12 mouse cellular contexts compared by ENCODE assay signal in the genomic region with DNA sequence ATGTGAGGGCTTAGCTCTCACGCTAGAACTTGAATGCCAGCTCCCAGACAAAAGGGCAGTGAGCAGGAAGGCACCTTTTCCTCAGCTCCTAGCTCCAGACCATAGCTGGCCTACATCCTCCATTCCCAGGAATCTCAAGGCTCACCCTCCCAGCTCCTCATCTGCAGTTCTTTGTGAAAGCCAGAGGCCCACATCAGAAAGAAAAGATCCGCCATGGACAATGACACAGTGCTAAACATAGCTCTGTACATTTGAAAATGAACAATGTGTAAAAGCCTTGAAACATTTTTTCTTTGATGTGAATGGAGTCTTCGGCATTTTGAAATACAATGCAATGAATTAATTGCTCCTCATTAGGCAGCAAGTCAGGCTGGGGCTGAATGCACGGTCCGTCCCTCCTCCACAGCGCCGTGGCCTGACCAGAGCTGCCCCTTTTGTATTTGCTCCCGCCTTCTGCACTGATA.
A peak's percentile ranks its signal among the peaks of the same experiment; 100 is the strongest.
DNase-seq lines count a peak whose midpoint lies in the region; ATAC-seq and TF ChIP-seq lines count a peak whose summit lies in the region.
"Had no signal": no experiment of that assay in that cellular context is flagged by ENCODE, and none has a peak within 500 bp of the region (broad histone marks: within the 10 kb centered on the region; RNA-seq: fewer than 3 reads in every experiment).

No protein-coding gene starts in this region.

- H3K4me3 ChIP-seq in midbrain, embryonic 10.5 days: no peak overlapping the region
- H3K4me3 ChIP-seq in midbrain, postnatal 0 days (ENCODE audit: low read depth, low read length): no peak overlapping the region
- no peak overlapping the region for H3K4me3 ChIP-seq in forebrain, embryonic 11.5 days (ENCODE audit: low read depth, low read length)
- no peak overlapping the region for H3K4me3 ChIP-seq in midbrain, embryonic 11.5 days (ENCODE audit: low read depth, low read length)
- no peak overlapping the region for H3K4me3 ChIP-seq in heart, embryonic 12.5 days
- H3K4me3 ChIP-seq: megakaryocyte, embryonic 14.5 days had no signal

- 21% methylated on average over 8 of the region's 8 CpGs for WGBS in midbrain, embryonic 10.5 days
- 27% methylated on average over 8 of the region's 8 CpGs for WGBS in midbrain, postnatal 0 days
- 13% methylated on average over 8 of the region's 8 CpGs for WGBS in forebrain, embryonic 11.5 days
- 13% methylated on average over 8 of the region's 8 CpGs for WGBS in midbrain, embryonic 11.5 days
- WGBS in heart, embryonic 12.5 days: 35% methylated on average over 8 of the region's 8 CpGs

- H3K36me3 ChIP-seq in midbrain, embryonic 10.5 days: peaks cover 24% of the 10 kb centered on the region
- no peaks in the 10 kb centered on the region for H3K36me3 ChIP-seq in midbrain, postnatal 0 days (ENCODE audit: insufficient read depth, low read length)
- no peaks in the 10 kb centered on the region; the same call in 1 of the 2 replicates for H3K36me3 ChIP-seq in forebrain, embryonic 11.5 days (ENCODE audit: control insufficient read depth, insufficient read depth, low read length)
- H3K36me3 ChIP-seq in midbrain, embryonic 11.5 days (ENCODE audit: control insufficient read depth, insufficient read depth, low read length): no peaks in the 10 kb centered on the region
- peaks cover 23% of the 10 kb centered on the region for H3K36me3 ChIP-seq in heart, embryonic 12.5 days

- H3K4me2 ChIP-seq in midbrain, postnatal 0 days (ENCODE audit: low read depth, low read length, poor library complexity, severe bottlenecking): no peak overlapping the region
- H3K4me2 ChIP-seq in forebrain, embryonic 11.5 days (ENCODE audit: low read depth, low read length, severe bottlenecking): no peak overlapping the region
- no peak overlapping the region for H3K4me2 ChIP-seq in midbrain, embryonic 11.5 days
- no peak overlapping the region for H3K4me2 ChIP-seq in heart, embryonic 12.5 days

- ATAC-seq in midbrain, postnatal 0 days (ENCODE audit: low FRiP score): no peak
- peak; percentile 87 for ATAC-seq in forebrain, embryonic 11.5 days (replicated peaks; ENCODE audit: low FRiP score)
- peak; percentile 79 for ATAC-seq in midbrain, embryonic 11.5 days (ENCODE audit: low FRiP score)
- no peak for ATAC-seq in heart, embryonic 12.5 days (ENCODE audit: insufficient number of reproducible peaks, low FRiP score)
- ATAC-seq in erythroid progenitor cell, adult 5-6 weeks (replicated peaks; ENCODE audit: low FRiP score, poor library complexity, severe bottlenecking): no peak

- H3K27ac ChIP-seq in midbrain, embryonic 10.5 days (replicated peaks): peak overlapping the region; percentile 84
- no peak overlapping the region for H3K27ac ChIP-seq in midbrain, postnatal 0 days (ENCODE audit: low read depth, low read length)
- H3K27ac ChIP-seq in forebrain, embryonic 11.5 days (ENCODE audit: low read depth, low read length): peak overlapping the region; percentile 63
- H3K27ac ChIP-seq in midbrain, embryonic 11.5 days (ENCODE audit: low read depth, low read length): peak overlapping the region; percentile 65
- no peak overlapping the region for H3K27ac ChIP-seq in heart, embryonic 12.5 days (ENCODE audit: poor library complexity, severe bottlenecking)

- H3K4me1 ChIP-seq in midbrain, embryonic 10.5 days: peaks cover 69% of the 10 kb centered on the region
- peaks cover 9% of the 10 kb centered on the region for H3K4me1 ChIP-seq in midbrain, postnatal 0 days (ENCODE audit: insufficient read depth, low read length)
- H3K4me1 ChIP-seq in forebrain, embryonic 11.5 days (replicated peaks; ENCODE audit: control insufficient read depth, insufficient read depth, low read length): peaks cover 23% of the 10 kb centered on the region; the same call in 1 of the 2 replicates
- peaks cover 36% of the 10 kb centered on the region for H3K4me1 ChIP-seq in midbrain, embryonic 11.5 days (ENCODE audit: control insufficient read depth, insufficient read depth, low read length)
- H3K4me1 ChIP-seq in heart, embryonic 12.5 days (replicated peaks): peaks cover 59% of the 10 kb centered on the region
- H3K4me1 ChIP-seq: megakaryocyte, embryonic 14.5 days had no signal

- peaks cover 18% of the 10 kb centered on the region for H3K27me3 ChIP-seq in midbrain, embryonic 10.5 days (ENCODE audit: low read depth, poor library complexity, severe bottlenecking)
- no peaks in the 10 kb centered on the region for H3K27me3 ChIP-seq in midbrain, postnatal 0 days (ENCODE audit: insufficient read depth, low read length)
- peaks cover 7% of the 10 kb centered on the region; the same call in 1 of the 2 replicates for H3K27me3 ChIP-seq in forebrain, embryonic 11.5 days (ENCODE audit: control insufficient read depth, insufficient read depth, low read length)
- no peaks in the 10 kb centered on the region for H3K27me3 ChIP-seq in midbrain, embryonic 11.5 days (ENCODE audit: control insufficient read depth, insufficient read depth, low read length)
- H3K27me3 ChIP-seq in heart, embryonic 12.5 days (replicated peaks): no peaks in the 10 kb centered on the region

- H3K9ac ChIP-seq in midbrain, postnatal 0 days (replicated peaks; ENCODE audit: low read length, poor library complexity, severe bottlenecking): no peak overlapping the region
- H3K9ac ChIP-seq in forebrain, embryonic 11.5 days (ENCODE audit: low read length): no peak overlapping the region
- H3K9ac ChIP-seq in midbrain, embryonic 11.5 days (ENCODE audit: low read length): no peak overlapping the region
- no peak overlapping the region for H3K9ac ChIP-seq in heart, embryonic 12.5 days

- TF ChIP-seq CTCF in midbrain, postnatal 0 days (IDR thresholded peaks at IDR 0.05): no peak

- DNase-seq in midbrain, embryonic 10.5 days (ENCODE audit: low spot score): peak; percentile 38
- DNase-seq in midbrain, postnatal 0 days (ENCODE audit: low spot score): no peak
- peak; percentile 71 for DNase-seq in forebrain, embryonic 11.5 days (ENCODE audit: low spot score)
- DNase-seq in midbrain, embryonic 11.5 days (ENCODE audit: low spot score, missing footprints): no peak
- DNase-seq in frontal cortex, postnatal 25 days (ENCODE audit: low spot score in 2 of 2): no peak
- no peak for DNase-seq in heart, postnatal 14 days
- DNase-seq: layer of hippocampus, adult 9-11 months; right cerebral cortex, postnatal 25 days; thymus, postnatal 36 days had no signal

- intact Hi-C loops in heart, postnatal 14 days (cut with DNase I): no loop called here

- H3K9me3 ChIP-seq in midbrain, embryonic 10.5 days (replicated peaks): no peaks in the 10 kb centered on the region
- H3K9me3 ChIP-seq in midbrain, postnatal 0 days (ENCODE audit: low read length): no peaks in the 10 kb centered on the region
- no peaks in the 10 kb centered on the region for H3K9me3 ChIP-seq in forebrain, embryonic 11.5 days (ENCODE audit: control insufficient read depth, low read length)
- no peaks in the 10 kb centered on the region for H3K9me3 ChIP-seq in midbrain, embryonic 11.5 days (ENCODE audit: control insufficient read depth, low read length)
- no peaks in the 10 kb centered on the region for H3K9me3 ChIP-seq in heart, embryonic 12.5 days (replicated peaks)
- H3K9me3 ChIP-seq: megakaryocyte, embryonic 14.5 days had no signal

Comparison
In these comparisons a context has a peak if more than half of its experiments do, and no peak if none do; other contexts are left out.
1. DNase-seq: peak in midbrain, embryonic 10.5 days (single experiment) and forebrain, embryonic 11.5 days (single experiment); none in midbrain, postnatal 0 days (single experiment), midbrain, embryonic 11.5 days (single experiment), frontal cortex, postnatal 25 days (0 of 2) and heart, postnatal 14 days (0 of 2).
2. H3K27ac ChIP-seq: peak in midbrain, embryonic 10.5 days (single experiment), forebrain, embryonic 11.5 days (single experiment) and midbrain, embryonic 11.5 days (single experiment); none in midbrain, postnatal 0 days (single experiment) and heart, embryonic 12.5 days (single experiment).
3. ATAC-seq: peak in forebrain, embryonic 11.5 days (single experiment) and midbrain, embryonic 11.5 days (single experiment); none in midbrain, postnatal 0 days (single experiment), heart, embryonic 12.5 days (single experiment) and erythroid progenitor cell, adult 5-6 weeks (single experiment).